ENCODE assay signal across 10 mouse cellular contexts in the genomic region with DNA sequence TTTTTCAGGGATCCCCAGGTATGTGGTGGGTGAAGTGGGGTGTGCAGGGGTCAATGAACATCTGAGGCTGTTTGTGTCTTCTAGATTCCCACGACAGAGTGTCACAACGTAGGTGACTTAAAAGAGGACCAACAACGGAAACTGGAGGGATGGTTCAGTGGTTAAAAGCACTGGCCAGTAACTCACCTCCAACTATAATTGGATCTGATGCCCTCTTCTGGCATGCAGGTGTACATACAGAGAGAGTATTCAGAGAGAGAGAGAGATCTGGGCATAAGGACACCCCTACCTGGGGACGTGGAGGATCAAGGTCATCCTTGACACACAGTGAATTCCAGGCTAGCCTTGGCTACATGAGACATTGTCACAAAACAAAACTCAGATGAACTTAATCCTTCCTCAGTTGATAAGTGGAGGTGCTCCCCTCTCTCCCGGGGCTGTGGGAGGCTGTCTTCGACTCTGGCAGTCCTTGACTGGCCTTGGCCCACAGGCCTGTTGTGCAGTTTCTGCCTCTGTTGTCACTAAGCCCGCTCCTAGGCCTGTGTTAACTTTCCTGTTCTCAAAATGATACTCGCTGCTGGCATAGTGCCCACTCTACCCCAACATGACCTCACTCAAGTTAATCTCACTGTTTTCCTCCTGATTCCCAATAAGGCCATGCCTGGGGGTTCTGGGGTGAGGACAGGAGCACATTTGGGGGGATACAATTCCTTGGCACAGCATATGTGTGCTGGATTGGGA. TPM values are rescaled to one million over a fixed set of nuclear protein-coding genes. Genes with fewer than 3 reads are reported as not detected.
DNase-seq lines count a peak whose midpoint lies in the region; ATAC-seq and TF ChIP-seq lines count a peak whose summit lies in the region.
"Had no signal": no experiment of that assay in that cellular context is flagged by ENCODE, and none has a peak within 500 bp of the region (broad histone marks: within the 10 kb centered on the region; RNA-seq: fewer than 3 reads in every experiment).

No protein-coding gene starts in this region.

- no peaks in the 10 kb centered on the region for H3K9me3 ChIP-seq in heart, postnatal 0 days (replicated peaks; ENCODE audit: control insufficient read depth, low read length)
- H3K9me3 ChIP-seq in heart, embryonic 11.5 days (replicated peaks; ENCODE audit: control insufficient read depth, low read length), result no peaks in the 10 kb centered on the region
- no peaks in the 10 kb centered on the region for H3K9me3 ChIP-seq in midbrain, embryonic 11.5 days (ENCODE audit: control insufficient read depth, low read length)
- no peaks in the 10 kb centered on the region for H3K9me3 ChIP-seq in midbrain, embryonic 14.5 days (ENCODE audit: control insufficient read depth, low read length)
- no peaks in the 10 kb centered on the region for H3K9me3 ChIP-seq in stomach, postnatal 0 days (ENCODE audit: control insufficient read depth, low read length)
- H3K9me3 ChIP-seq: neural tube, embryonic 12.5 days had no signal

- peaks cover 19% of the 10 kb centered on the region for H3K27me3 ChIP-seq in heart, postnatal 0 days (ENCODE audit: control insufficient read depth, insufficient read depth, low read length)
- H3K27me3 ChIP-seq in heart, embryonic 11.5 days (ENCODE audit: control insufficient read depth, insufficient read depth, low read length), result peaks cover 36% of the 10 kb centered on the region
- H3K27me3 ChIP-seq in midbrain, embryonic 11.5 days (ENCODE audit: control insufficient read depth, insufficient read depth, low read length), result peaks cover 42% of the 10 kb centered on the region
- H3K27me3 ChIP-seq in midbrain, embryonic 14.5 days (ENCODE audit: control insufficient read depth, insufficient read depth, low read length), result peaks cover 46% of the 10 kb centered on the region
- 0 out of 2 replicates have a peak, but pooled peaks cover 3% of the 10 kb centered on the region for H3K27me3 ChIP-seq in stomach, postnatal 0 days (ENCODE audit: control insufficient read depth, insufficient read depth, low read length)

- TF ChIP-seq EP300 in heart, postnatal 0 days (IDR thresholded peaks at IDR 0.05; ENCODE audit: low read depth), result no peak
- TF ChIP-seq EP300 in stomach, postnatal 0 days (optimal IDR thresholded peaks at IDR 0.05), result no peak

- no peak overlapping the region; the same call in 1 of the 2 replicates for H3K27ac ChIP-seq in heart, postnatal 0 days (ENCODE audit: low read depth)
- no peak overlapping the region for H3K27ac ChIP-seq in heart, embryonic 11.5 days (ENCODE audit: low read depth, low read length)
- no peak overlapping the region for H3K27ac ChIP-seq in midbrain, embryonic 11.5 days (ENCODE audit: low read depth, low read length)
- no peak overlapping the region for H3K27ac ChIP-seq in midbrain, embryonic 14.5 days (replicated peaks; ENCODE audit: low read depth, low read length)
- H3K27ac ChIP-seq in stomach, postnatal 0 days (replicated peaks), result no peak overlapping the region
- H3K27ac ChIP-seq: neural tube, embryonic 12.5 days had no signal

- H3K4me1 ChIP-seq in heart, postnatal 0 days (ENCODE audit: control insufficient read depth, insufficient read depth), result peaks cover 8% of the 10 kb centered on the region
- H3K4me1 ChIP-seq in heart, embryonic 11.5 days (ENCODE audit: control insufficient read depth, insufficient read depth, low read length), result peaks cover 34% of the 10 kb centered on the region
- peaks cover 27% of the 10 kb centered on the region for H3K4me1 ChIP-seq in midbrain, embryonic 11.5 days (ENCODE audit: control insufficient read depth, insufficient read depth, low read length)
- H3K4me1 ChIP-seq in midbrain, embryonic 14.5 days (ENCODE audit: control insufficient read depth, insufficient read depth, low read length), result peaks cover 9% of the 10 kb centered on the region
- H3K4me1 ChIP-seq in stomach, postnatal 0 days (replicated peaks; ENCODE audit: control insufficient read depth, insufficient read depth), result peaks cover 4% of the 10 kb centered on the region

- H3K4me3 ChIP-seq in heart, postnatal 0 days (ENCODE audit: low read depth, low read length), result no peak overlapping the region
- no peak overlapping the region for H3K4me3 ChIP-seq in heart, embryonic 11.5 days (ENCODE audit: low read depth, low read length)
- no peak overlapping the region for H3K4me3 ChIP-seq in midbrain, embryonic 11.5 days (ENCODE audit: low read depth, low read length)
- no peak overlapping the region for H3K4me3 ChIP-seq in midbrain, embryonic 14.5 days (replicated peaks; ENCODE audit: low read depth, low read length)
- H3K4me3 ChIP-seq in stomach, postnatal 0 days (ENCODE audit: low read depth, low read length), result no peak overlapping the region
- H3K4me3 ChIP-seq: neural tube, embryonic 12.5 days had no signal

- H3K4me2 ChIP-seq in heart, postnatal 0 days (ENCODE audit: low read depth, low read length), result no peak overlapping the region
- no peak overlapping the region for H3K4me2 ChIP-seq in heart, embryonic 11.5 days
- no peak overlapping the region for H3K4me2 ChIP-seq in midbrain, embryonic 11.5 days
- H3K4me2 ChIP-seq in midbrain, embryonic 14.5 days (ENCODE audit: low read length), result no peak overlapping the region
- no peak overlapping the region for H3K4me2 ChIP-seq in stomach, postnatal 0 days (replicated peaks; ENCODE audit: low read depth)
- H3K4me2 ChIP-seq: neural tube, embryonic 12.5 days had no signal

- H3K9ac ChIP-seq in heart, postnatal 0 days (replicated peaks; ENCODE audit: low read depth, low read length), result no peak overlapping the region
- no peak overlapping the region for H3K9ac ChIP-seq in heart, embryonic 11.5 days (ENCODE audit: low read depth, low read length)
- H3K9ac ChIP-seq in midbrain, embryonic 11.5 days (ENCODE audit: low read length), result no peak overlapping the region
- no peak overlapping the region for H3K9ac ChIP-seq in midbrain, embryonic 14.5 days (replicated peaks; ENCODE audit: low read length)
- H3K9ac ChIP-seq in stomach, postnatal 0 days (ENCODE audit: low read length), result no peak overlapping the region
- H3K9ac ChIP-seq: neural tube, embryonic 12.5 days had no signal

- ATAC-seq in heart, postnatal 0 days (ENCODE audit: insufficient read depth, low read depth), result no peak
- ATAC-seq in heart, embryonic 11.5 days (replicated peaks; ENCODE audit: insufficient number of reproducible peaks, low FRiP score, low TSS enrichment), result no peak
- ATAC-seq in midbrain, embryonic 11.5 days (ENCODE audit: low FRiP score), result no peak
- no peak for ATAC-seq in midbrain, embryonic 14.5 days (ENCODE audit: low FRiP score, low TSS enrichment)
- peak; percentile 38 for ATAC-seq in activated CD4-positive, CD25-positive, alpha-beta regulatory T cell, adult 4 months
- no peak for ATAC-seq in stomach, postnatal 0 days (ENCODE audit: low FRiP score, low TSS enrichment)

- no peak for DNase-seq in heart, postnatal 0 days (ENCODE audit: low spot score)
- DNase-seq in midbrain, embryonic 11.5 days (ENCODE audit: low spot score, missing footprints), result peak; percentile 84
- DNase-seq in midbrain, embryonic 14.5 days, result no peak
- DNase-seq in stomach, postnatal 0 days (ENCODE audit: low spot score), result no peak
- no peak for DNase-seq in layer of hippocampus, adult 11-12 months (ENCODE audit: low spot score)
- DNase-seq: left cerebral cortex, postnatal 4 days; lung, postnatal 4 days had no signal

- H3K36me3 ChIP-seq in heart, postnatal 0 days (replicated peaks; ENCODE audit: control insufficient read depth, insufficient read depth, low read length), result peaks cover 24% of the 10 kb centered on the region
- H3K36me3 ChIP-seq in heart, embryonic 11.5 days (ENCODE audit: control insufficient read depth, insufficient read depth, low read length), result peaks cover 11% of the 10 kb centered on the region; the same call in 1 of the 2 replicates
- no peaks in the 10 kb centered on the region for H3K36me3 ChIP-seq in midbrain, embryonic 11.5 days (ENCODE audit: control insufficient read depth, insufficient read depth, low read length)
- no peaks in the 10 kb centered on the region for H3K36me3 ChIP-seq in midbrain, embryonic 14.5 days (ENCODE audit: control insufficient read depth, insufficient read depth, low read length)
- H3K36me3 ChIP-seq in stomach, postnatal 0 days (ENCODE audit: control insufficient read depth, insufficient read depth, low read length), result no peaks in the 10 kb centered on the region

- peak; percentile 41; the same call in 1 of the 2 replicates for TF ChIP-seq CTCF in heart, postnatal 0 days (IDR thresholded peaks at IDR 0.05; ENCODE audit: low read depth)
- peak; percentile 59 for TF ChIP-seq CTCF in stomach, postnatal 0 days (IDR thresholded peaks at IDR 0.05; ENCODE audit: low read depth)

- WGBS in heart, postnatal 0 days, result 25% methylated on average over 8 of the region's 8 CpGs
- WGBS in heart, embryonic 11.5 days (ENCODE audit: insufficient replicate concordance), result 46% methylated on average over 8 of the region's 8 CpGs
- 53% methylated on average over 8 of the region's 8 CpGs for WGBS in midbrain, embryonic 11.5 days
- WGBS in midbrain, embryonic 14.5 days, result 53% methylated on average over 8 of the region's 8 CpGs
- WGBS in stomach, postnatal 0 days, result 41% methylated on average over 8 of the region's 8 CpGs

RNA-seq across cellular contexts. Expression of gene Gipc3, which starts 1.5 kb away (rescaled TPM):
- 0.08 and 0.12 TPM in 2 replicates for total RNA-seq in heart, postnatal 0 days (2014; rRNA removed; ENCODE audit: low replicate concordance)
- 0.16 and 0.21 TPM in 2 replicates for polyA plus RNA-seq in heart, postnatal 0 days (2015; fragmentation: Nextera tagmentation; extraction: Ambion mirVana)
- polyA plus RNA-seq in heart, embryonic 11.5 days (2014; fragmentation: Nextera tagmentation; extraction: Ambion mirVana), result not detected in 2 replicates
- polyA plus RNA-seq in midbrain, embryonic 11.5 days (2014; fragmentation: Nextera tagmentation; extraction: Ambion mirVana), result 0.04 TPM in 1 of 2 replicates, not detected in the other
- polyA plus RNA-seq in midbrain, embryonic 14.5 days (2014; fragmentation: Nextera tagmentation; extraction: Ambion mirVana), result not detected in 2 replicates
- polyA plus RNA-seq in activated CD4-positive, CD25-positive, alpha-beta regulatory T cell, adult 4 months (2017; shearing (Covaris generic)), result not detected
- polyA plus RNA-seq in stomach, postnatal 0 days (2015; fragmentation: Nextera tagmentation; extraction: Ambion mirVana), result 0.06 and 0.10 TPM in 2 replicates
- polyA plus RNA-seq: neural tube, embryonic 12.5 days had no signal

RNA-seq across cellular contexts. Expression of gene Hmg20b, which starts 5.7 kb away (rescaled TPM):
- total RNA-seq in heart, postnatal 0 days (2014; rRNA removed; ENCODE audit: low replicate concordance), result 63.9 and 80.7 TPM in 2 replicates
- polyA plus RNA-seq in heart, postnatal 0 days (2015; fragmentation: Nextera tagmentation; extraction: Ambion mirVana), result 92.3 and 94.5 TPM in 2 replicates
- polyA plus RNA-seq in heart, embryonic 11.5 days (2014; fragmentation: Nextera tagmentation; extraction: Ambion mirVana), result 102 and 107 TPM in 2 replicates
- polyA plus RNA-seq in midbrain, embryonic 11.5 days (2014; fragmentation: Nextera tagmentation; extraction: Ambion mirVana), result 89.1 and 97.7 TPM in 2 replicates
- 30.6 and 36.5 TPM in 2 replicates for polyA plus RNA-seq in midbrain, embryonic 14.5 days (2014; fragmentation: Nextera tagmentation; extraction: Ambion mirVana)
- 10 to 100 TPM; 18.7 to 20.6 TPM for polyA plus RNA-seq in activated CD4-positive, CD25-positive, alpha-beta regulatory T cell, adult 4 months (2017; shearing (Covaris generic))
- 72.2 and 77.9 TPM in 2 replicates for polyA plus RNA-seq in stomach, postnatal 0 days (2015; fragmentation: Nextera tagmentation; extraction: Ambion mirVana)

RNA-seq across cellular contexts. Expression of gene Mfsd12, which starts 12.7 kb away (rescaled TPM):
- total RNA-seq in heart, postnatal 0 days (2014; rRNA removed; ENCODE audit: low replicate concordance), result 20.2 and 30.5 TPM in 2 replicates
- 10.3 and 11.4 TPM in 2 replicates for polyA plus RNA-seq in heart, postnatal 0 days (2015; fragmentation: Nextera tagmentation; extraction: Ambion mirVana)
- polyA plus RNA-seq in heart, embryonic 11.5 days (2014; fragmentation: Nextera tagmentation; extraction: Ambion mirVana), result 4.6 and 4.7 TPM in 2 replicates
- polyA plus RNA-seq in midbrain, embryonic 11.5 days (2014; fragmentation: Nextera tagmentation; extraction: Ambion mirVana), result 2.8 and 4.4 TPM in 2 replicates
- 5.9 and 9.2 TPM in 2 replicates for polyA plus RNA-seq in midbrain, embryonic 14.5 days (2014; fragmentation: Nextera tagmentation; extraction: Ambion mirVana)
- 1 to 10 TPM; 1.2 TPM for polyA plus RNA-seq in activated CD4-positive, CD25-positive, alpha-beta regulatory T cell, adult 4 months (2017; shearing (Covaris generic))
- 7.4 and 7.9 TPM in 2 replicates for polyA plus RNA-seq in stomach, postnatal 0 days (2015; fragmentation: Nextera tagmentation; extraction: Ambion mirVana)

RNA-seq across cellular contexts. Expression of gene Tbxa2r, which starts 16.1 kb away (rescaled TPM):
- 4.7 and 10.5 TPM in 2 replicates for total RNA-seq in heart, postnatal 0 days (2014; rRNA removed; ENCODE audit: low replicate concordance)
- polyA plus RNA-seq in heart, postnatal 0 days (2015; fragmentation: Nextera tagmentation; extraction: Ambion mirVana), result 6.3 and 7.0 TPM in 2 replicates
- polyA plus RNA-seq in heart, embryonic 11.5 days (2014; fragmentation: Nextera tagmentation; extraction: Ambion mirVana), result 10.9 and 11.2 TPM in 2 replicates
- 2.4 and 2.6 TPM in 2 replicates for polyA plus RNA-seq in midbrain, embryonic 11.5 days (2014; fragmentation: Nextera tagmentation; extraction: Ambion mirVana)
- polyA plus RNA-seq in midbrain, embryonic 14.5 days (2014; fragmentation: Nextera tagmentation; extraction: Ambion mirVana), result 2.9 and 3.7 TPM in 2 replicates
- polyA plus RNA-seq in activated CD4-positive, CD25-positive, alpha-beta regulatory T cell, adult 4 months (2017; shearing (Covaris generic)), result 10 to 100 TPM; 20.9 to 21.4 TPM
- 19.7 and 20.2 TPM in 2 replicates for polyA plus RNA-seq in stomach, postnatal 0 days (2015; fragmentation: Nextera tagmentation; extraction: Ambion mirVana)

RNA-seq across cellular contexts. Expression of gene 4930404N11Rik, which starts 21.0 kb away (rescaled TPM):
- not detected in 2 replicates for total RNA-seq in heart, postnatal 0 days (2014; rRNA removed; ENCODE audit: low replicate concordance)
- 0.68 and 1.0 TPM in 2 replicates for polyA plus RNA-seq in heart, postnatal 0 days (2015; fragmentation: Nextera tagmentation; extraction: Ambion mirVana)
- polyA plus RNA-seq in heart, embryonic 11.5 days (2014; fragmentation: Nextera tagmentation; extraction: Ambion mirVana), result 0.23 and 0.67 TPM in 2 replicates
- 0.12 TPM in 1 of 2 replicates, not detected in the other for polyA plus RNA-seq in midbrain, embryonic 11.5 days (2014; fragmentation: Nextera tagmentation; extraction: Ambion mirVana)
- polyA plus RNA-seq in midbrain, embryonic 14.5 days (2014; fragmentation: Nextera tagmentation; extraction: Ambion mirVana), result 0.32 and 0.37 TPM in 2 replicates
- polyA plus RNA-seq in activated CD4-positive, CD25-positive, alpha-beta regulatory T cell, adult 4 months (2017; shearing (Covaris generic)), result 1 to 10 TPM in 1 of 2 experiments, not detected in 1; 2.1 TPM
- 16.5 and 17.5 TPM in 2 replicates for polyA plus RNA-seq in stomach, postnatal 0 days (2015; fragmentation: Nextera tagmentation; extraction: Ambion mirVana)
